Mouse (Mus musculus): ENCODE measurements around the gene Dock10.

Gene Dock10

DNA sequence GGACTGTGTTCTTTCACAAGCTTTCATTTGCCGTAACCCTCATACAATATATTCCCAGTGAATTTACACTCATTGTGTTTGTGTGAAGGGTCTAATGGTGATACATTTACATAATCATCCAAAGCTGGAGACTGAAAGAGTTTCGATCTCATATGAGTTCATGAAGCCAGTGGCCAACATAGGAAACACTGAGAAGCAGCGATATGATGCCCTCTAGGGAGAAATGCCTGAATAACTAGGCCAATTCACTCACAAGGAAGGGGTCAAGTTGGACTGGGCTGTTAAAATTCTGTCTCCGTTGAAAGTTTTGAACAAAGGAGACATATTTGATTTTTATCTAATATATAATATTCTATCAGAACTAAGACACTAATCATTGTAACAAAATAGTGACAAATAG, 30.9 kb downstream of the Dock10 start:
- no peak for DNase-seq (ENCODE audit: low spot score)

GRCm38 (mm10) chr1:80722647-80723046, 35.7 kb downstream of the Dock10 start:
- peak; percentile 58 for DNase-seq (ENCODE audit: low spot score)

DNA sequence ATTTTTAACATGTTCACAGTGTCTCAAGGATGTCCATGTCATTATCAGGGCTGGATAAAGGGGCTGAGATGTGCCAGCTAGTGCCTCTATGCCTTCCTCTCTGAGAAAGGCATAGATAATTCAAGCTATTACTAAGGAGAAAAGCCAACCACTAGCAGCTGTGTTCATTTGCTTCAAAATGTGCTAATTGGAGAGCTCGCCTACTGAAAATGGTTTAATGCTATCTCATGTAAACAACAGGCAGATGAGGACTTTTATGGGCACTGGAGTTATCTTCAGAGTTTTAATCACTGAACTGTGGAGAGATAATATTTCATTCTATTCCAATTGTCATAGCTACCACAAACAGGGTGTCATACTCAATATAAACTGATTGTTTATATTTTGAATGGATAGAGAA, 36.3 kb downstream of the Dock10 start:
- DNase-seq (ENCODE audit: low spot score), result no peak

DNA sequence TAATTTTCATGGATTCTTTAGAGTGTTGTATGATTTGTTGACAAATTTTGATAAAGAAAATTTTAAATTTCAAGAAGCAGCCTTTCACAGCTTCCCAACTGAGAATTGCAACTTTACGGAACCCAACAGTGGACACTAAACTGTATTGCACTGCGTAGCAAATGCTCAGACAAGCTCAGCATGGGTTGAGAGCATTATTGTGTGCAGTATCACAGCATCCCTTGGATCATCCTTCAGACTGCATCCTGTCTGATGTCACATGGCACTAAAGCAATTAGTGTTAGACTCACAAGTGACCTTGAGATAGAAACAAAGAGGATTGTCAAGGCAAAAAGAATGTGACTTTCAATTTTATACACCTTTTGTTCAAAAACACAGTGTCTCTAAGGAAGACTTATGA, 37.1 kb downstream of the Dock10 start:
- no peak for DNase-seq (ENCODE audit: low spot score)

- DNase-seq (ENCODE audit: low spot score), result no peak
These were observed 38.2 kb downstream of the Dock10 start for GRCm38 (mm10) chr1:80720146-80720545.

DNA sequence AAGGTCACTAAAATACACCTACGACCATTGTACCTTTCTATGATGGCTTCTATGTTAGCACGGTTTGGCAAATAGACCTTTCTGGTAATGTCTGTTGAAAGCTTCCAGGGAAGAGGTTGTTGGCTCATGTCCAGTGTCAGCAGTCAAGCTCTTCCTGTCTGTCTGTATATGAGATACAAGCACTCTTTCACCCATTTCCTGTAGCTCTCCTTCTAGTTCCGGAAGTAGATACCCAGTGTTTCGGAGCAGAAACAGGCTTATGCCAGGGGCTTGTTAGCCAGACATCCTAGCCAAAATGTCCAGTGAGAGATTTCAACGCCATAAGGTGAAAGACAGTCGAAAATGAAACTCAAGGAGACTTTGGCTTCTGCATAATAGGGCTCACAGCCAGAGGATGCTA, 38.9 kb downstream of the Dock10 start:
- DNase-seq (ENCODE audit: low spot score), result no peak

DNA sequence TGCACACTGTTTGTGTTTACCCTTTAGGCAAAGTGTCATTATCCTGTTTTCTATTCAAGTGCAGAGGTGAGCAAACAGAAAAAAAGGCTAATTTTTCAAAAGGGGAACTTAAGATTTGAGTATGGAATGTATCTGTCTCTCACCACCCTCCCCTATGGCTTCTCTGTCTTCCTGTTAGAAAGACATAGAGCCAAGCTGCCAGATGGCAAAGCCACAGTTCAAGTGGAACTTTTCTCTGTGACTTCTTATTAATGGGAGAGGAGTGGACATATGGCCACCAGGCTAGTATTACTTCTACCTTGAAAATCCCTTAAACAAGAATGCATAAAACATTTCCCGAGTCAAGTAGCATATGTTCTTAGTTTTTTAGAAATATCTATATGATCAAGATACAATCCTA, 39.7 kb downstream of the Dock10 start:
- no peak for DNase-seq (ENCODE audit: low spot score)

DNA sequence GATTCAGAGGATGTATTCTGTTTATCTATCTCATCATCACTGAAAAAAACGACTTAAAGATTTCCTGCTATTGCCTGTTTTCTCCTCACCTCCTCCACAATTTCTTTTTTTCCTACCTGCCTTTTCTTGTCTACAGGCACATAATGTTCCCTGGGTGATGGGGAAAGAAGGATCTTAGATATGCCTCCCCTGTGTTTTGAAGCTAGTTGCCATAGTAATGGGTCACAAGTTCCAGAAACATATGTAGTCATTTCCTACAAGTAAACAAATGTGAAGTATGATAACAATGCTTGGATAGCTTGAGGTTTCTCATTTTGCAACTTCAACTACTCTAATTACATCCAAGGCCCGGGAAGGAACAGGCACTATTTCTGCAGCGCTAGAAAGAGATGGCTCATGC, 42.4 kb downstream of the Dock10 start:
- DNase-seq (ENCODE audit: low spot score), result no peak

GRCm38 (mm10) chr1:80713920-80714319, 44.4 kb downstream of the Dock10 start:
- no peak for DNase-seq (ENCODE audit: low spot score)

GRCm38 (mm10) chr1:80710607-80711261, 47.6 kb downstream of the Dock10 start:
- DNase-seq (ENCODE audit: low spot score), result no peak

GRCm38 (mm10) chr1:80710097-80710541, 48.2 kb downstream of the Dock10 start:
- DNase-seq (ENCODE audit: low spot score), result no peak

- no peak for DNase-seq (ENCODE audit: low spot score)
These were observed 49.0 kb downstream of the Dock10 start for GRCm38 (mm10) chr1:80709299-80709698.

- DNase-seq (ENCODE audit: low spot score), result no peak
These were observed 55.0 kb downstream of the Dock10 start for GRCm38 (mm10) chr1:80703279-80703678.

DNA sequence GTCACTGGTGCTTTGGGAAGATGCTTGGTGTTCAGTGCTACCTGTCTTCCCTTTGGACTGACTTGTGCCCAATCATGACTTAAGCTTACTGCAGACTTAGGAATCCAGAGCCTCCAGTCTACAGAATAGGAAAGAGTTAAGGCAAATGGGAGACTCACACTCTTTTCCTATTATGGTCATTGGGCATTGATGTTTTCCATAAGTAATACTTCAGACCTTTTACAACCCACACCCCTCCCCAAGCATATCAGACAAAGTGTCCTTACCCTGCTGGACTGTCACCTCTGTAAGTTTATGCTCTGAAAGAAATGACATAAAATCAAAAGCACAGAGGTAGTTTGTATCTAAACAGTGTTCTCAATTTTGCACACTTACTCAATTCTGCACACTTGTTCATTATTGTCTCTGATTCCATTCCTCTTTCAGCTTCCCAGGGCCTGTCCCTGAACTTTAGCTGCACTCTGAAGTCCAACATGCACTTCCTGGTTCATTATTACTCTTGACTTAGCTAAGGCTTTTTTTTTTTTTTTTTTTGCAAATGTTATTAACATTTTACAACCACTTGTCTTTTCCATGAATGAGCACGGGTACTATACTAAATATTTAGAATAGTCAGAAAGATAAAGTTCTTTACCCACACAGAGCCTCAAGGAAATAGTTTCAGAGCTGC, 82.2 kb downstream of the Dock10 start:
- DNase-seq (ENCODE audit: low spot score), result no peak

GRCm38 (mm10) chr1:80671730-80672129, 86.6 kb downstream of the Dock10 start:
- DNase-seq (ENCODE audit: low spot score), result no peak

GRCm38 (mm10) chr1:80671056-80671455, 87.3 kb downstream of the Dock10 start:
- DNase-seq (ENCODE audit: low spot score), result no peak

DNA sequence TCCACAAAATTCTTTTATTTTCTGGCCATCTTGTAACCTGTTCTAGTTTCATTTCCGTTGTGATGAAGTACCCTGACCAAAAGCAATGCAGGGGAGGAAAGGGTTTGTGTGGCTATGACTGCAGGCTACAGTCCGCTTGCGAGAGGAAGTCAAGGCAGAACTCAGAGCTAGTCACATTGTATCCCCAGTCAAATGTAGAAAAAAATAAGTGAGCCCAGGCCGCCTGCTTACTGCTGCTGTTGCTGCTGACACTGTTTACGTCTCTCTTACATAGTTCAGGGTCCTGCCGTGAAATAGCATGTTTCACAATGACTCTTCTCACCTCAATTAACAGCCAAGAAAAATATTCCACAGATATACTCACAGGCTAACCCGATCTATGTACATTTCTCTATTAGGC, 87.9 kb downstream of the Dock10 start:
- DNase-seq (ENCODE audit: low spot score), result no peak

GRCm38 (mm10) chr1:80665761-80666160, 92.6 kb downstream of the Dock10 start:
- no peak for DNase-seq (ENCODE audit: low spot score)

- DNase-seq (ENCODE audit: low spot score), result peak; percentile 72
These were observed 93.2 kb downstream of the Dock10 start for GRCm38 (mm10) chr1:80665161-80665560.

DNA sequence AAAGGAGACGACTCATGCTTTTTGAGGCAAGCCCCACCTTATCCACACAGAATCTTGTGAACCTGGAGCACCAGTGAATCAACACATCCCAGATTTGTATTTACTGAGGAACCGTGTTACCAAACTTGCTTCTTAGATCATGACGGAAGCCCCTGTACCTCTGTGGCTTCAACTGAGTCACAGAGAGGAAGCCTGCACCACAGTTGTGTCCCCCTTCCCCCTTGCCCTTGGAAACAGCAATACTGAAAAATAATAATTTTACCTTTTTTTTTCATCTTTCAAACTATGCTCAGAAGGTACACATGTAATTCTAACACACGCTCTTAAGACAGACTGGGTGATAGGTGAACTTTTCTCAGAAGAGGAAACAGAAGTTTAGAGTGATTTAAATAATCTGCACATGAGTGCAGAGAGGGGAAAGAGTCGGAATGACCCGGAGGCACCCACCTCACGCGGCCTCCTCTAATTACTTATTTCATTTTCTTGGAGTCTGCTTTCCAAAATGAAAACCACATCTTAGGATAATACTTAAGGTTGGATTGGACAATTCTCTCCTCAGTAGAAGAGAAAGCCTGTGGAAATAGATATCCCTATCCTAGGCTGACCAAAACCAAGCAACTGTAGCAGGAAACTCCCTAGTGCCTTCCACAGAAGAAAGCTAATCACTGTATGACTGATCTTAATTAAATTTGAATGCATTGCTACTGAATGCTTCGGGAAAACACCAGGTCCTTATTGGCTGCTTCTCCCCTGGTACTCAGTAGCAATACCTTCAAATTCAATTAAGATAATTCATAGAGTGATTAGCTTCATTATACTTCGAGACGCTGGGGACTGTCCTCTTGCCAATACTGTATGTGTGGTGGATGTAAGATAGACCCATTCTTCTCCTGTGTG, 96.6 kb downstream of the Dock10 start:
- no peak for DNase-seq (ENCODE audit: low spot score)

DNA sequence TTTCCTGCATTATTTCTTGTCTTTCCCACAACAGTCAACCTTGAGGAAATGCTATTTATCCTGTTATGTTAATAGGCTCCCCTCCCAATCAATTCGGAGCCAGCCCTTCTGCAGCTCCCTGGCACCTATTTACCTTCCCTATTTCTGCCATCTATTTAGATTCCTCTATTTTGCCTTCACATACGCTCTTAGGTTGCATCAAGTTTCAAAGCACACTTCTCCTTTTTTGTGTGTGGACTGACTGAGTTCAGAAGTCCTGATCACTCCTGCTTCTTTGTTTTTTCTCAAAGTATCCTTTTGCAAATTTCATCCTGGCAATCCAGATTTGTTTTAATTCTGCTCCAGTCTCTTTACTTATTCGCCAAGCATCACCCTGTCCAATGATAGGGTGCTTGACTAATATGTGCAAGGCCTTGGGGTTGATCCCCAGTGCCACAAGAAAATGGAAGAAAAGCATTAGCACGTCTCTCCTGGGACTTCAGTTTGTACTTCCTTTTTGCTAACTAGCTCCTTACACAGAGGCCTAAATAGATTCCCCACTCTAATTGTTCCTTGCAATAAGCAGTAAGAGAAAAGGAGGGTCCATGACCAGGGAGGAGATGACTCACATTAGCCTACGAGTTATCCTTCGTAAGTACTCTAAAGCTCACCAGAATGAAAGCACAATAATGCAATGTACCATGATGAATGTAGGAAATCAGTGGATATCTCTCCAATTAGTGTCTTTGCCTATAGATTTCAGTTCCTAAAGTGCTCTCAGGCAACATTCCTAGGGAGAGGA, 98.7 kb downstream of the Dock10 start:
- no peak for DNase-seq (ENCODE audit: low spot score)

GRCm38 (mm10) chr1:80656389-80656788, 101.9 kb downstream of the Dock10 start:
- no peak for DNase-seq (ENCODE audit: low spot score)

Measured in lung, postnatal 25 days (tissue).